Mouse (Mus musculus): ENCODE data around the gene Xrra1. TPM values are rescaled to one million over a fixed set of nuclear protein-coding genes. Genes with fewer than 3 reads are reported as not detected.

Xrra1 gene
- total RNA-seq, 2 experiments from 2014 or later: 0.11 to 0.59 TPM

DNA sequence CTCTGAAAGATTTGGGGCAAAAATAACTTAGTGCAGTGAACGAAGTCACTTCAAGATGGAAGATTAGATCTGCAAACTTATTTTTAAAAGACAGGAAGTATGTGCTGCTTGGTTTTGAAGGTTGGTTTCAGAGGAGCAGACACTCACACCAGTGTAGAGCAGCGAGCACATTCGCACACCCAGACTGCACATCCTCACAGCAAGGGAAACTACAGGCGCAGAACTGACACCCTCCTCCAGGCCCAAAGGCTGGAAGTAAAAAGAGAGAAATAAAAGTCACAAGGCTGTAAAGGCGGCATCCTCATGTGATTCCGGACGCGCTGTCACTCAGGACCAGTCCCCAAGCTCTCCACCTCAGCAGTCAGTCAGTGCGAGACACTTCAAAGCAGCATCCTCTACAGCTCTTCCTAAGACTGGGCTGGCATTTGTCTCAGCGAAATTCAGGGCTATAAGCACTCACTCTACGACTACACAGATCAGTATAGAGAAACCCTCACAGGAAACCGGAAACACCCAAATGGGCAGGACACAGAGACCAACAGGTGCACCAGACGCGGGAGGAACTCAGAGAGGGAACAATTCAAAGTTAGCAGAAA, 2.6 kb upstream of the Xrra1 start:
- TF ChIP-seq CTCF (IDR thresholded peaks at IDR 0.05): no peak
- Histone ChIP-seq H3K27ac (no peak overlapping the region; the same call in 1 of the 2 replicates), H3K4me3 (no peak overlapping the region)
- intact Hi-C loops (cut with DNase I): no loop called here
- no peak for DNase-seq

DNA sequence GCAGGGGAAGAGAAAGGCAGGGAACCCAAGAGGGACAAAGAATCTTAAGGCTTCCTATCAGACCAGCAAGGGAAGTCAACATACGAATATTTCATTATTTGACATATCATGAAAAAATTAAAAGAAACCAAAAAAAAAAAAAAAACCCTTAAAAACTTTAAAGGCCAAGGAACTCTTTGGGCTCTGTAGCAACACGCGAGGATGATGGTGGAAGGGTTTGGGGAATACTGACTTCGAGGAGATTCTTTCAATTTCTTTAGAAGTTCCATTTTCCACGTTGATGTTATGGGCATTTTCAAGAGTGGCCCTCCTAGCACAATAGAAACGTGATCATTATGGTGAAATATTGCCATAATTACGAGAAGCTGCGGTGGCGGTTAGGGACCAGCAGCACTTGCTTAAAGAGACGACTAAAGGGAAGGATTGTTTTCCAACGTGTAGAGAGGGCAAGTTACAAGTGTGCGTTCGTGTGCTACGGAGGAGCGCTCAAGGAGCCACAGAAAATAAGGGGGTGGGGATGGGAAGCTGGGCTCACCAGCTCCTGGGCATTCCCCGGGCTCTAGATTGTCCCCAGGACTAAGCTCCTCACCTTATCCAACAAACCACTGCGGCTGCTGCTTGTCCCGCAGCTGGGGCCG, 622 bp upstream of the Xrra1 start:
- H3K4me3 ChIP-seq: peak overlapping the region; percentile 99
- no peak for DNase-seq
- H3K27ac ChIP-seq: peak overlapping the region; percentile 95
- no peak for TF ChIP-seq CTCF (IDR thresholded peaks at IDR 0.05)
- intact Hi-C loops (cut with DNase I): no loop called here

GRCm38 (mm10) chr7:99863362-99863761, 4.4 kb downstream of the Xrra1 start, which contains the start of gene Spcs2:
Gene Spcs2 (minus strand): TSS chr7:99863462.
- no peak within 1 kb of the TSS for H3K27ac ChIP-seq
- TF ChIP-seq CTCF (IDR thresholded peaks at IDR 0.05): no peak
- intact Hi-C loops (cut with DNase I): no loop called here
- H3K4me3 ChIP-seq: no peak within 1 kb of the TSS
- no peak for DNase-seq

- Histone ChIP-seq H3K27ac (no peak overlapping the region), H3K4me3 (no peak overlapping the region)
- no peak for DNase-seq
- intact Hi-C loops (cut with DNase I): no loop called here
- TF ChIP-seq CTCF (IDR thresholded peaks at IDR 0.05): no peak
Measured at GRCm38 (mm10) chr7:99864241-99865028, 5.5 kb downstream of the Xrra1 start.

DNA sequence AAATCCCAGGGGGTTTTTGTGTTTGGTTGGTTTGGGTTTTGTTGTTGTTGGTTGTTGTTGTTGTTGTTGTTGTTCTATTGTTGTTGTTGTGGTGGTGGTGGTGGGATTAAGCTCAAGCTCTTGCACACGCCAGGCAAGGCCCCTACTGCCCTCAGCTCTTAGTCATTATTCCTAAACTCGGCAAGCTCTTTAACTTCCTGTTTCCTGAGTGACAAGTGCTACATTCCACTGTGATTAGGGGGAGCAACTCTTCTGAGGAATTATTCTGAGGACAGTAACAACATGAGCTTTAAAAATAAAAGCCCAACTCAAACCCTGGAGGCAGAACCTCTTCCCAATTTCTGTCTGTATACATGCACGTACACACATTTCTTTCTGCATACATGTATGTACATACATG, 6.3 kb downstream of the Xrra1 start:
- no peak overlapping the region for H3K27ac ChIP-seq
- TF ChIP-seq CTCF (IDR thresholded peaks at IDR 0.05): no peak
- DNase-seq: no peak
- intact Hi-C loops (cut with DNase I): no loop called here
- H3K4me3 ChIP-seq: no peak overlapping the region

DNA sequence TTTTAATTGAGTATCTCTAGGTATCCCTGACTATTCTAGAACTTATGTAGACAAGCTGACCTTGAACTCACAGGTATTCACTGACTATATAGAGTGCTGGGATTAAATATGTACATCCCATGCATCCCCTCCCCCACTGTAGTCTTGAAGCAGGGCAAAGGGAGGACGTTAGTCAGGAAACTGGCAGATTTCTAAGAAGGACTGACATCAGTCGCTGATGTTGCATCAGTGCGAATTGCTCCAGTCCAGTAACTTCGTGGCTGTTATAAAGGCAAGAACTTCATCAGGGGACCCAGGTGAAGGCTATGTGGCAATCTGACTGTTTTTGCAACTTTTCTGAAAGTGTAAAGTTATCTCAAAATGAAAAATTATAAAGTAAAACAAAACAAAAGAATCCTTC, 10.4 kb downstream of the Xrra1 start:
- intact Hi-C loops (cut with DNase I): no loop called here
- TF ChIP-seq CTCF (IDR thresholded peaks at IDR 0.05): no peak
- no peak for DNase-seq
- Histone ChIP-seq H3K27ac (no peak overlapping the region), H3K4me3 (no peak overlapping the region)

- DNase-seq: no peak
- intact Hi-C loops (cut with DNase I): loop anchor here (10.0 kb wide), 1 partner anchor 159 kb away; the partner anchor contains the start of gene Slco2b1
- TF ChIP-seq CTCF (IDR thresholded peaks at IDR 0.05): no peak
- no peak overlapping the region for H3K27ac ChIP-seq
- no peak overlapping the region for H3K4me3 ChIP-seq
Measured at GRCm38 (mm10) chr7:99873965-99874364, 15.0 kb downstream of the Xrra1 start.

- intact Hi-C loops (cut with DNase I): loop anchor here (1.0 to 10.0 kb wide), 3 partner anchors 63 to 259 kb away; partner anchors contain the start of gene Slco2b1
- Histone ChIP-seq H3K4me3 (no peak overlapping the region), H3K27ac (no peak overlapping the region)
- no peak for TF ChIP-seq CTCF (IDR thresholded peaks at IDR 0.05)
- DNase-seq: no peak
Measured at GRCm38 (mm10) chr7:99875891-99876290, 17.0 kb downstream of the Xrra1 start.

DNA sequence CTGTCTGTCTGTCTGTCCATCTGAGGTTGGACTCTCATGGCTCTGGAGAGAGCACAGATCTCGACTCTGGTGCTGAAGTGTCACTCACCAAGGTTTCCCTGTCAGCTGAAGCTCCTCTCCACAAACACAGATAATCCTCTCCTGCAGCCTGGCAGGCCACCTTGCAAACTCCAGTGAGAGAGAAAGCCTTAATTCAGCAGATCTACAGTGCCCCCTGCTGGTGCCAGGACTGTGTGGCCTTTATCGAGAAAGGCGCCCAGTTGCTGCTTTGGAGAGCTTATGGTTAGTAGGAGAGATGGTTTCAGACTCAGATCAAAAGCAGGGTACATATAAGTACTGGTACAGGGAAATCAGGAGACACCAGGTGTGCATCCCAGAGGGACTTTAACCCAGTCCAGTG, 17.4 kb downstream of the Xrra1 start:
- TF ChIP-seq CTCF (IDR thresholded peaks at IDR 0.05): peak; percentile 88
- intact Hi-C loops (cut with DNase I): loop anchor here (1.0 to 10.0 kb wide), 3 partner anchors 63 to 259 kb away; partner anchors contain the start of gene Slco2b1
- peak; percentile 89 for DNase-seq
- H3K4me3 ChIP-seq: no peak overlapping the region
- no peak overlapping the region for H3K27ac ChIP-seq

DNA sequence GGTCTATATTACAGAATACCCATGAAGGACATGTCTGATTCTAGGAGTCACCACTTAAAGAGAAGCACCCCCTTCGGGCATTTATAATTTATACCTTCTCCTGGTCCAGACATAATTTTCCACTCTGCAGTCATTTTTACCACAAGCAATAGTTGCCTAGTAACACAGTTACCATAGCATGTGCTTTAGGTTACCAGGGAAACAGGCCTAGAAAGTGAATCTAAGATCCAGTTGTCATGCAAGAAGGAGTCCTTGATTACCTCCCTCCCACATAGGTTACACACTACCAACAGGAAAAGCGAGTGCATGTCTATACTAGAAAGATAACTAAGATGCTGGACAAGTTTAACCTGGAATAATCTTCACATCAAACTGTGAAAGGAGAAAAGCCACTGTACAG, 19.3 kb downstream of the Xrra1 start:
- intact Hi-C loops (cut with DNase I): loop anchor here (5.0 to 10.0 kb wide), 2 partner anchors 163 to 261 kb away; partner anchors contain the start of gene Slco2b1
- Histone ChIP-seq H3K4me3 (no peak overlapping the region), H3K27ac (no peak overlapping the region)
- no peak for TF ChIP-seq CTCF (IDR thresholded peaks at IDR 0.05)
- no peak for DNase-seq

GRCm38 (mm10) chr7:99887230-99887735, 28.4 kb downstream of the Xrra1 start:
- intact Hi-C loops (cut with DNase I): no loop called here
- Histone ChIP-seq H3K4me3 (no peak overlapping the region), H3K27ac (no peak overlapping the region)
- no peak for DNase-seq
- no peak for TF ChIP-seq CTCF (IDR thresholded peaks at IDR 0.05)

DNA sequence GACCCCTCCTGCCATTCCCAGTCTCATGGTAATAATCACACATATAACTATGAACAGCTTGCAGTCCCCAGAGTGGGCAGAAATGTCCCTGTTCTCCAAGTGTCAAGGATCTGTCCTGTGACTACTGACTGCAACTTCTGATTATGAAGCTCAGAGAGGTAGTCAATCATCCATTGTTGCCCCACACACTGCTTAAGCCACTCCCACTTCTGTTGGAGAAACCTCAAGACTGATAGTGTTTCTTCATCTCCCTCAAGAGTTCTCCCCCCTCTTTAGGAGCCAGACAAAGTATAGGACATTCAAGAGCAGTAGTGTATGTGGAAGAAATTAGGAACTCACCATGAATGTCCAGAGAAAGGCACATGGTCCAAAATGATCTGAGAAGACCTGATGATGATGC, 28.8 kb downstream of the Xrra1 start:
- intact Hi-C loops (cut with DNase I): no loop called here
- H3K27ac ChIP-seq: no peak overlapping the region
- TF ChIP-seq CTCF (IDR thresholded peaks at IDR 0.05): no peak
- no peak overlapping the region for H3K4me3 ChIP-seq
- no peak for DNase-seq
